Mouse (Mus musculus) CH12.LX (cell line): ENCODE data around the gene Nod2.

ENCODE experiments used
- CHD1 ChIP-seq: IDR thresholded peaks from 2 replicates; pipeline ENCODE4 v1.6.1; 2012; ENCODE audit warnings: low read depth, low read length, improper control_type of control experiment, inconsistent platforms
- CTCF ChIP-seq, 2 experiments: IDR thresholded peaks in 1 of 2; conservative IDR thresholded peaks in 1 of 2; 2 replicates each; pipeline ENCODE4 v1.5.1; 2011 to 2012; ENCODE audit warnings: low read depth in 2 of 2, low read length in 2 of 2, improper control_type of control experiment in 1 of 2, inconsistent platforms in 1 of 2, mild to moderate bottlenecking in 1 of 2, moderate library complexity in 1 of 2
- EP300 ChIP-seq: IDR thresholded peaks from 2 replicates; pipeline ENCODE4 v1.6.1; 2011; ENCODE audit warnings: low read length, improper control_type of control experiment
- JUND ChIP-seq: conservative IDR thresholded peaks from 2 replicates; pipeline ENCODE4 v1.6.1; 2011; ENCODE audit warnings: low read depth, low read length, improper control_type of control experiment
- MAFK ChIP-seq: IDR thresholded peaks from 2 replicates; pipeline ENCODE4 v1.6.1; 2011; ENCODE audit warnings: low read length, improper control_type of control experiment; ENCODE audit not compliant: insufficient replicate concordance
- NELFE ChIP-seq: IDR thresholded peaks from 2 replicates; pipeline ENCODE4 v1.6.1; 2011; ENCODE audit warnings: low read depth, low read length, improper control_type of control experiment
- POLR2A ChIP-seq: IDR thresholded peaks from 2 replicates; pipeline ENCODE4 v1.6.1; 2011; ENCODE audit warnings: low read depth, mild to moderate bottlenecking, improper control_type of control experiment, low read length
- RCOR1 ChIP-seq: conservative IDR thresholded peaks from 2 replicates; pipeline ENCODE4 v1.6.1; 2012; ENCODE audit warnings: low read depth, mild to moderate bottlenecking, inconsistent platforms, low read length, improper control_type of control experiment
- SMC3 ChIP-seq: IDR thresholded peaks from 2 replicates; pipeline ENCODE4 v1.6.1; 2011; ENCODE audit warnings: low read depth, low read length, improper control_type of control experiment
- UBTF ChIP-seq: IDR thresholded peaks from 2 replicates; pipeline ENCODE4 v1.6.1; 2012; ENCODE audit warnings: low read depth, mild to moderate bottlenecking, inconsistent platforms, low read length, improper control_type of control experiment, moderate library complexity
- ZKSCAN1 ChIP-seq: IDR thresholded peaks from 2 replicates; pipeline ENCODE4 v1.6.1; 2012; ENCODE audit warnings: low read depth, inconsistent platforms, low read length, improper control_type of control experiment, borderline replicate concordance

- TF ChIP-seq SMC3, result no peak
- TF ChIP-seq NELFE, result no peak
- no peak for TF ChIP-seq CTCF (conservative IDR thresholded peaks at IDR 0.05 in 1 of 2, IDR thresholded peaks at IDR 0.05 in 1 of 2; ENCODE audit: low read depth in 2 of 2, low read length in 2 of 2)
- TF ChIP-seq MAFK, result no peak
- no peak for TF ChIP-seq POLR2A
- TF ChIP-seq EP300, result no peak
- TF ChIP-seq JUND, result no peak
- TF ChIP-seq RCOR1, result no peak
- TF ChIP-seq ZKSCAN1, result no peak
- TF ChIP-seq UBTF, result no peak
- no peak for TF ChIP-seq CHD1
Observed at GRCm38 (mm10) chr8:88681046-88681445, 33.9 kb downstream of the Nod2 start.
